In the genomic region with DNA sequence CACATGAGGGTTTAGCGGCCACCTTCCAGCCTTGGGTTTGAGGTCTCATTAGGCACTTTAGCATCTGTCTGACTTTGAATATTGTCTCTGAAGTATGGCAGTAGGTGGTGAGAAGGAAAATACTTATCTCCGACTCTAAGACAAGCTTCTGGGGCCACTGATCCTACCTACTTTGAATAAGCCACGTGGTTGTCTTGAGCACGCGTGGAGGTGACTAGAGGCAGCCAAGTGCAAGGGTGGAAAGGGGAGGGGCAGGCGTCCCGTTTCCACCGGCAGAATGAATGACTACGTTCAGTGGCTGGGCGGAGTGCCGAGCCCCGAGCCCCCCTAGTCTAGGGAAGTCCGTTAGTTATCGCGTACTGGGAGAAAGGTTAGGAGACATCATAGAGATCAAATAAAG, we compare ENCODE assay signal across 1 mouse cellular context.
TF ChIP-seq lines count a peak whose summit lies in the region.

No protein-coding gene starts in this region.

TF ChIP-seq in CH12.LX, 34 proteins besides CTCF, POLR2A, EP300 and RAD21 (continued from another document):
- TF ChIP-seq ETS1 (conservative IDR thresholded peaks at IDR 0.05; ENCODE audit: low read depth, low read length) (no peak), BHLHE40 (IDR thresholded peaks at IDR 0.05; ENCODE audit: low read depth, low read length) (0 out of 2 replicates have a peak, but pooled peaks have one; percentile 6), MAX (IDR thresholded peaks at IDR 0.05; ENCODE audit: low read length) (peak; percentile 52; the same call in 1 of the 2 replicates), MYC (IDR thresholded peaks at IDR 0.05; ENCODE audit: low read depth, low read length) (peak; percentile 65; the same call in 1 of the 2 replicates), NRF1 (IDR thresholded peaks at IDR 0.05; ENCODE audit: low read depth, low read length) (peak; percentile 64), E2F4 (IDR thresholded peaks at IDR 0.05; ENCODE audit: insufficient replicate concordance, low read depth, low read length) (no peak)
TF ChIP-seq in CH12.LX: peak in this region for 4.
